Mouse (Mus musculus) cortical plate, adult 2 months (tissue): ENCODE results near the gene Rnf145.

Experiments
- CTCF ChIP-seq: fragments of 200-500 bp; IDR thresholded peaks from 2 replicates; pipeline ENCODE4 v1.5.1; 2011; ENCODE audit warnings: mild to moderate bottlenecking, control low read depth, low read length; ENCODE audit not compliant: insufficient read depth; ENCODE audit errors: extremely low read depth
- POLR2A ChIP-seq: fragments of 200-500 bp; IDR thresholded peaks from 2 replicates; pipeline ENCODE4 v1.6.1; 2011; ENCODE audit warnings: mild to moderate bottlenecking, low read length, control low read depth; ENCODE audit not compliant: insufficient read depth; ENCODE audit errors: extremely low read depth

DNA sequence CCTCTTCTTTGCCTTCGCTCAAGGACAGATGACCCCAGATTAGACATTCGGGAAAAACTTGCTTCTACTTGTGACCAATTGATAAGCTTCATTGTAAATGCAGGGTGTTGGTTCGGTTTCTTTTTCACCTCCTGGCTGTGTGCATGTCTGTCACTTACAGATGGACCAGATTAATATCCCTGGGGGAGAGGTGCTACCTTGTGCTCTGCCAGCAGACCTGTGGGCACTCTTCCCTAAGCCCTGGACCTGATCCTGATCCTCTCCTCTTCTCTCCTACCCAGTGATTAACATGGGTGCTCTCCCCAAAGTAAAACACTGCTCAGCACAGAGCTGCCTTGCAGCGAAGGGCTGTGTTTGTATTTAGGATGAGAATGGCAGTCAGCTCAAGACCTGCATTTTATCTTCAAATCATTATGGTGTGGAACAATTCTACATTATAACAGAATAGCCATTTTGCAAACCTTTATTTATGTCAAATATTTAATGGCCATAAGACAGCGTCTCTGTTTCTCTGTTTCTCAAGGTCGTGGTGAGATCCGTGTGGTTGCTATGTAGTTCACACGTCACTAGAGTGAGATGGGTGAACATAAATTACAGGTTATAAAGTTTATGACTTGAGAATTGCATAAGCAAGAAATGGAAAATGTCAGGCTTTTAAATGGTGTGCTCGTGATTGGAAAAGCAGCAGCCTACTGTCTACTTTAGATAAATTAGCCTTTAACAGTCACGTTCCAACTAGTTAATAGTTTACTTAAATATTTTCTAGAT lies 30.9 kb downstream of the Rnf145 start:
- TF ChIP-seq CTCF (no peak), POLR2A (no peak)
